Mouse (Mus musculus): ENCODE results near the gene Lpar1. TPM values are rescaled to one million over a fixed set of nuclear protein-coding genes. Genes with fewer than 3 reads are reported as not detected.
A peak's percentile ranks its signal among the peaks of the same experiment; 100 is the strongest.

The Lpar1 gene
- polyA plus RNA-seq (2015; fragmentation: Nextera tagmentation; extraction: Ambion mirVana) = 15.9 and 25.3 TPM in 2 replicates

DNA sequence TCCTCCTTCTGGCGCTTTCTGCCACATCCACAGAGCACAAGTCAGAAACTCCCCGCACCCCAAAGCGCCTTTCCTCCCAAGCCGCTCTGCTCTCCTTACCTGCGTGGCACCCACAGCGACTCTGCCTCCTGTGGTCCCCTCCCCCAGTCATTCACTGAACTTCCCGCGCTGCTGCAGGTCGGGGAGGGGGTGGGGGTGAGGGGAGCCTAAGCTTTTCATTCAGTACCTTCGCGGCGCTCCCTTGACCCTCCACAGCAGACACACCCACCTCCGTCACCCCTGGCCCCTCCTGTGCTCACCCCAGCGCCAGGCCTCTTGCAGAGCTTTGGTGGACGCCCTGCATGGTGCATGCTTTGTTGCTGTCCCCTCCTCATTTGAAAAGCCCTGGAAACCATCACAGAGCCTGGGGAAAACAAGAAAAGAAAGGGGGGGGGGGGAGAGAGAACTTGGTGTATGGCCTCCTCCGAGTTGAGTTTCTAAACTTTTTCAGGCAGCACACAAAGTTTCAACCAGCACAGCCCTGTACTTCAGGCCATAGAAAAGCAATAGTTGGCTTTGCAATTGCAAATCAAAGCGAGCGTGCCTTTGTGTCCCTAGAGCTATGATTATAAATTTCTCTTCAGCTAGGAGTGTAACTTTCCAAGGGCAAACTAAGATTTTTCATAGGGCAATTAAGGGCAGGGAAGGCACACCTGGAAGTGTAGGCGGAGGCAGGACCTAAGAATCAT, at the start of gene Lpar1:
Lpar1 (minus strand) TSS at position 268 of the 728 bp plus-strand sequence.
- 5% methylated on average over 18 of the region's 19 CpGs for WGBS
- Histone ChIP-seq H3K4me1 (peaks cover 20% of the 10 kb centered on the region), H3K9ac (replicated peaks) (peak within 1 kb of the TSS; percentile 63), H3K36me3 (no peaks in the 10 kb centered on the region), H3K27me3 (replicated peaks) (peaks cover 16% of the 10 kb centered on the region), H3K4me2 (peak within 1 kb of the TSS; percentile 99), H3K4me3 (replicated peaks) (peak within 1 kb of the TSS; percentile 75), H3K27ac (replicated peaks) (peak within 1 kb of the TSS; percentile 61), H3K9me3 (replicated peaks) (no peaks in the 10 kb centered on the region)
- peak; percentile 73 for ATAC-seq (ENCODE audit: low FRiP score)

DNA sequence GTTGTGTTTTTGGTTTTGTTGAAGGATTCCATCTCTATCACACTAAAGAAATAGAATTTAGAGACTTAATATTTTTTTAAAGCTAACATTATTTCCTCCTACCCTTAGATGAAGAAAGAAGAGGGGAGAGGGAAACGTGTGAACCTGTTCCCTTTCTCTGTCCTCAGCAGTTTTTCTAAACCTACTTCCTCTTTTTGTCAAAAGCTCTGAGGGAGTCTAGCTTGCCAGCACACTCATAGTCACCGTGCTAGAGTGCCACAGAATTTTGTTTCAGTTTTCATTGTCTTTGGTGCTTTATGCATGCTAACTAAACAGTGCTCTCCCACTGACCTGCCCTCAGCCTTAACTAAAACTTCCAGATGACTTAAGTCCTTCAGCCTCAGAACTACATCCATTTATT, 32.2 kb upstream of the Lpar1 start:
- Histone ChIP-seq H3K4me1 (no peaks in the 10 kb centered on the region), H3K4me2 (no peak overlapping the region), H3K27me3 (replicated peaks) (no peaks in the 10 kb centered on the region), H3K4me3 (replicated peaks) (no peak overlapping the region), H3K27ac (replicated peaks) (no peak overlapping the region), H3K36me3 (no peaks in the 10 kb centered on the region), H3K9me3 (replicated peaks) (no peaks in the 10 kb centered on the region), H3K9ac (replicated peaks) (no peak overlapping the region)
- 48% methylated on average over 2 of the region's 2 CpGs for WGBS
- no peak for ATAC-seq (ENCODE audit: low FRiP score)

DNA sequence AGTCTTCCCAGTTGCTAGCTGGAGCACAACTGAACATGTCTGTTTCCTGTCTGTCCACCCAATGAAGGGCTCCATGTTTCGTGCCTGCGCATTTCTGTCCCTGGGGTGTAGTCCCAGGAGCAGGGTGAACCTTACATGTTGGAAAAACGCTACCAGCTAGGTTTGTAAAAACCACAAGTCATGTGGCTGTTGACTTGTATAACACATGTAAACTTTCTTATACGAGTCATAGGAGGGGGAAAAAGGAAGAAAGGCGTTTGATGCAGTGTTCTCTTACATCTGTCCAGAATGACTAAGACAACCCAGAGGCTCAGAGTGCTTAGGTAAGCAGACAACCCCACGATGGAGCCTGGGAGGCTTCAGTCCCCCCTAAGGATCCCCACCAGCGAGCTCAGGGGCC, 27.5 kb upstream of the Lpar1 start:
- Histone ChIP-seq H3K27ac (replicated peaks) (no peak overlapping the region), H3K27me3 (replicated peaks) (no peaks in the 10 kb centered on the region), H3K4me1 (no peaks in the 10 kb centered on the region), H3K9me3 (replicated peaks) (no peaks in the 10 kb centered on the region), H3K4me2 (no peak overlapping the region), H3K9ac (replicated peaks) (no peak overlapping the region), H3K36me3 (no peaks in the 10 kb centered on the region), H3K4me3 (replicated peaks) (no peak overlapping the region)
- 88% methylated on average over 7 of the region's 7 CpGs for WGBS
- no peak for ATAC-seq (ENCODE audit: low FRiP score)

DNA sequence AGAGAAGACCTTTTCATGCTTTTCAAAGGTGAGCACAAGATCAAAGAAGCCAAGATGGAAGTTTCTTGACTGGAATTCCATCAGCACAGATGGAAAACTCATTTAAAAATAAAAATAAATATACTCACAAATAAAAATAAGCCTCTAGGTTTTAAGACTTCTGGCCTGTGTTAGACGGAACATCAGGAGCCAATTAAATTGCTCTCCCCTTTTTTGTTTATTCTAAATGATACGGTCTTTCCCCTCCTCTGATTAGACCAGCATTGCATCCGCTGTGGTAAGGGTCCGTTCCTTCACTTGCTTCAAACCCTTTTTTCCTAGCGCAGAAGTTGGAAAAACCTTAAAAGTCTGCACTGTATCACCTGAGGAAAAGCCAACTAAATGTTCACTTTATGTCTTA, 26.8 kb upstream of the Lpar1 start:
- Histone ChIP-seq H3K36me3 (no peaks in the 10 kb centered on the region), H3K27me3 (replicated peaks) (no peaks in the 10 kb centered on the region), H3K9ac (replicated peaks) (no peak overlapping the region), H3K4me2 (no peak overlapping the region), H3K4me3 (replicated peaks) (no peak overlapping the region), H3K9me3 (replicated peaks) (no peaks in the 10 kb centered on the region), H3K27ac (replicated peaks) (no peak overlapping the region), H3K4me1 (no peaks in the 10 kb centered on the region)
- 95% methylated on average over 5 of the region's 5 CpGs for WGBS
- no peak for ATAC-seq (ENCODE audit: low FRiP score)

DNA sequence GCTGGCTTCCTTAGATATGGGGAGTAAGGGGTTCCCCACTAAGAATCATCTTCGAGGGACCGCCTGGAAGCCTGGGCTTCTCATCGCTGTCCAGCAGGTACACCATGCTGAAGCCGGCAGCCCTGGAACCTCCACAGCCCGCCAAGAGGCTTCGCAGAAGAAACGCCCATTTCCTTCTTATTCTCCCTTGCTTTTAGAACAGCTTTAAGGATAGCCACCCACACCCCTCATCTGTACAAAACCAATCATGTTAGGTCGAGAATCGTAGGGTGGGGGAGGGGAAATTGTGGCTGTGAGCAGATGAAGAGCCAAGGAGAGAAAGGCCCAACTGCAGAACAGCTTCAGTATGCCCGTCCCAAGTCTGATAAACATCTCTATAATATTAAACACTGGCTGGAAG, 26.4 kb upstream of the Lpar1 start:
- no peaks in the 10 kb centered on the region for H3K36me3 ChIP-seq
- no peak overlapping the region for H3K4me3 ChIP-seq (replicated peaks)
- H3K4me1 ChIP-seq = no peaks in the 10 kb centered on the region
- WGBS = 82% methylated on average over 10 of the region's 10 CpGs
- no peaks in the 10 kb centered on the region for H3K9me3 ChIP-seq (replicated peaks)
- ATAC-seq (ENCODE audit: low FRiP score) = no peak
- H3K27me3 ChIP-seq (replicated peaks) = no peaks in the 10 kb centered on the region
- no peak overlapping the region for H3K4me2 ChIP-seq
- no peak overlapping the region for H3K9ac ChIP-seq (replicated peaks)
- H3K27ac ChIP-seq (replicated peaks) = no peak overlapping the region

DNA sequence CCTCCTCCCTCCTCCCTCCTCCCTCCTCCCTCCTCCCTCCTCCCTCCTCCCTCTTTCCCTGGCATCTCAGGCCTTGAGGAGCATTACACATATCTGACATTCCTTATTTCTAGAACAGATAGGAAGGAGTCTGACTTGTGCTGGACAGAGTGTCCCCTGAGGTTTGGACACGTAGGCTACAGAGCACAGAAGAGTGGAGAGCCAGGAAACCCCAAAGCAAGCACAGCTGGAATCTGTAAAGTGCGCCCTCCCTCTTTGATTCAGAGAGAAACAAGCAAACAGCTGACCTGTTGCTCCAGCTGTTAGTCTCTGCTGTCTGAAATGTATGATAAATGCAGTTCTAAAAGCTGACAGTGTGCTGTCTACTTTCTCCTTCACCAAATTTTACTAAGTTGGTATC, 24.8 kb upstream of the Lpar1 start:
- 65% methylated on average over 2 of the region's 2 CpGs for WGBS
- Histone ChIP-seq H3K36me3 (no peaks in the 10 kb centered on the region), H3K4me3 (replicated peaks) (no peak overlapping the region), H3K27me3 (replicated peaks) (no peaks in the 10 kb centered on the region), H3K4me2 (no peak overlapping the region), H3K9ac (replicated peaks) (no peak overlapping the region), H3K27ac (replicated peaks) (no peak overlapping the region), H3K9me3 (replicated peaks) (no peaks in the 10 kb centered on the region), H3K4me1 (no peaks in the 10 kb centered on the region)
- no peak for ATAC-seq (ENCODE audit: low FRiP score)

DNA sequence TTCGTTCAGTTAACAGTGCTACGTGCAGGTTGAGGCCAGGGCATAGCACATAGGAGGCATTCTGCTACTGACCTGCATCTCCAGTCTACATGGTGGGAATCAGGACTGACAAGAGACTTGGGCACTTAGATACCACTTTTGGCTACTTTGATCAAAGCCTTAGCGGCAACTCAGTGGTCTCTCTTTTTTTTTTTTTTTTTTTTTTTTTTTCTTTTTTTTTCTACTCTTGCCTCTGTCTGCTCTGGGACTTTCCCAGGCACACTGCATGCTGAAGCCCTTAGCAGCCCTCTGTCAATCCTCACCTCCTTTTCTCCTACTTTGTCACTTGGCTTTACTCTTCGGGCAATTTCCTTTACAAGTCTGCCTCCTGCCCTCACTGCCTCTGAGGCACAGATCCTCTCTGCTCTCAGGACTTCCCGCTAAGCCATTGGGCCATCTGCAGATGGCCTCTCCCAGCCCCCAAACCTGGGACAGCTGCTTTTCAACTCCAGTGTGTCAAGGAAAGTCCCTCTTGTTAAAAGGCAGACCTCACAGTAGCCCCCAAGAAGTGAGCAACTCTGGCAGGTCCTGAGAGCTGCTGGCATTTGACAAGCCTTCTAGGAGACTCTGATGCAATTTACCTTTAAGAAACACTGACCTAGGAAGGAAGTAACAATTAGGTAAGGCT, 23.8 kb upstream of the Lpar1 start:
- H3K9me3 ChIP-seq (replicated peaks) = no peaks in the 10 kb centered on the region
- H3K4me2 ChIP-seq = no peak overlapping the region
- no peaks in the 10 kb centered on the region for H3K36me3 ChIP-seq
- H3K9ac ChIP-seq (replicated peaks) = no peak overlapping the region
- no peaks in the 10 kb centered on the region for H3K4me1 ChIP-seq
- no peaks in the 10 kb centered on the region for H3K27me3 ChIP-seq (replicated peaks)
- no peak overlapping the region for H3K27ac ChIP-seq (replicated peaks)
- no peak for ATAC-seq (ENCODE audit: low FRiP score)
- 48% methylated on average over 5 of the region's 5 CpGs for WGBS
- H3K4me3 ChIP-seq (replicated peaks) = no peak overlapping the region

DNA sequence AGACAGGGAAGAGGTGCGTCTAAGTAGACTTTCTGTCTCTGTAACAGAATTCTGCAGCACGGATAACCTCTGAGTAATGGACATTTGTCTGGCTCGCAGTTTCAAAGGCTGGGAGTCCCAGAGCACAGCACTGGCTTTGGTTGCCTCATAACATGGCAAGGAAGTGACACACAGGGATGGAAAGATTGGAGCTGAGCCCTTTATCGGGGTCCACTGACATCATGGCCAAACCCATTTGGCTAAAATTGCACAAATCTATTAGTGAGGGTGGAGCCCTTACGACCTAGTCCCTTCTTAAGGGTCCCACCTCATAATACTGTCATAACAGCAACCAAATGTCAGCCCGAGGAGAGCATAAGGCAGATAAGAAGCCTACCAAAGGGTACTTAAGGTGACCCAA, 22.1 kb upstream of the Lpar1 start:
- WGBS = 95% methylated on average over 6 of the region's 6 CpGs
- H3K27ac ChIP-seq (replicated peaks) = no peak overlapping the region
- H3K4me1 ChIP-seq = no peaks in the 10 kb centered on the region
- no peak for ATAC-seq (ENCODE audit: low FRiP score)
- H3K4me2 ChIP-seq = no peak overlapping the region
- H3K36me3 ChIP-seq = no peaks in the 10 kb centered on the region
- no peaks in the 10 kb centered on the region for H3K27me3 ChIP-seq (replicated peaks)
- H3K9me3 ChIP-seq (replicated peaks) = no peaks in the 10 kb centered on the region
- no peak overlapping the region for H3K4me3 ChIP-seq (replicated peaks)
- H3K9ac ChIP-seq (replicated peaks) = no peak overlapping the region

DNA sequence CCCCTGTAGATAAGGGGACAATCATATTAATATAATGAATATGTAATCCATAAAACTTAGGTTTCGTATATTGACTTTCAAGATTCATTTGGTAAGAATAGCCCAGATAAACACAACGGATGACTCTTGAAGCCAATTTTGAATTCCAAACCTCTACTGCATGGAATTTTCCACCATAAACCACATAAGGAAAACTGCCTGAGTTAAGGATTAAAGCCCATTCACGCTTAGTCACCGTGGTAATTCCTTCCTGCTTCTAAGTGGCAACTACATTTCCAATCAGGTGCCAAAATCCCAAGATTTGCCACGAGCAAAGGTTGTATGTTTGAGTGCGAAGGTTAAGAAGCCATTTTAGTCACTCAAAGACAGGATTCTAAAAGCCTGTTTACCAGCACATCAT, 20.3 kb upstream of the Lpar1 start:
- ATAC-seq (ENCODE audit: low FRiP score) = no peak
- H3K27ac ChIP-seq (replicated peaks) = no peak overlapping the region
- no peaks in the 10 kb centered on the region for H3K9me3 ChIP-seq (replicated peaks)
- H3K4me2 ChIP-seq = no peak overlapping the region
- no peaks in the 10 kb centered on the region for H3K36me3 ChIP-seq
- 80% methylated on average over 6 of the region's 6 CpGs for WGBS
- no peak overlapping the region for H3K9ac ChIP-seq (replicated peaks)
- H3K27me3 ChIP-seq (replicated peaks) = no peaks in the 10 kb centered on the region
- no peak overlapping the region for H3K4me3 ChIP-seq (replicated peaks)
- no peaks in the 10 kb centered on the region for H3K4me1 ChIP-seq

DNA sequence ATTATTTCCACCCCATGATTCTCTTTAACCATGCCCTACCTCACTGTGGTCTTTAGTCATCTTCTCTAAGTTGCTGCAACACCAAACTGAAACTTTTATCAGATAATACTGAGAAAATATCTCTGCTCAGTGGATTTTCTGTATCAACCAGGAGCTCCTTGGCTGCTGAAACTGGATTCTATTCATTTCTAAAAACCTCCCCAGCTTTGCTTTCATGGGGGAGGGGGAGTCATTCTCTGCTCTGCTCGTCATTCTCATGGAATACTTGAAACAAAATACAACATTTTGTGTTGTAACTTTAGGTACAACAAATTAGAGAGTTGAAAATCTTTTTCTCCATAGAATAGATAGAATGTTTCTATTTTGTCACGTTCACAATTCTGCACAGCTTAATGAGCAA, 18.7 kb upstream of the Lpar1 start:
- H3K4me2 ChIP-seq = no peak overlapping the region
- H3K4me1 ChIP-seq = no peaks in the 10 kb centered on the region
- no peak overlapping the region for H3K4me3 ChIP-seq (replicated peaks)
- ATAC-seq (ENCODE audit: low FRiP score) = no peak
- H3K27ac ChIP-seq (replicated peaks) = no peak overlapping the region
- no peaks in the 10 kb centered on the region for H3K27me3 ChIP-seq (replicated peaks)
- no peaks in the 10 kb centered on the region for H3K36me3 ChIP-seq
- no peaks in the 10 kb centered on the region for H3K9me3 ChIP-seq (replicated peaks)
- 73% methylated on average over 2 of the region's 2 CpGs for WGBS
- H3K9ac ChIP-seq (replicated peaks) = no peak overlapping the region

DNA sequence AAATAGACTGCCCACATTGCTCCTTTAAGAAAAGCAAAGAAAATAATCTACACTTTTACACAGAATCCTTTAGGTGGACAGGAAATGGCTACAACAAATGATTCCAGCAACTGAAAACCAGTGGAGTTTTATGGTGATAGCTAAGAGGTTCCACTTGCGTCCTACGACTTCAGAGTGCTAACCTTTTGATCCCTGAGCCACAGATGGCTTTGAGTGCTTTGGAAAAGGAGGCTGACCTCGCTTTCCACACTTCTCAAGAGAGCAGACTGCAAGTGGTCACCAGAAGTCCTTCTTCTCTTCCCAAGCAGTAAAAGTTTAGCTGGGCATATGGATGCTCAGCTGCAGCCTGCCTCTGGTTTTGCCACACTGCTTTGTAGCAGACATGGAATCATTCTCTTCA, 18.0 kb upstream of the Lpar1 start:
- no peak overlapping the region for H3K9ac ChIP-seq (replicated peaks)
- no peaks in the 10 kb centered on the region for H3K36me3 ChIP-seq
- no peaks in the 10 kb centered on the region for H3K27me3 ChIP-seq (replicated peaks)
- no peaks in the 10 kb centered on the region for H3K9me3 ChIP-seq (replicated peaks)
- H3K4me1 ChIP-seq = no peaks in the 10 kb centered on the region
- no peak for ATAC-seq (ENCODE audit: low FRiP score)
- 18% methylated on average over 3 of the region's 3 CpGs for WGBS
- H3K27ac ChIP-seq (replicated peaks) = no peak overlapping the region
- H3K4me3 ChIP-seq (replicated peaks) = no peak overlapping the region
- H3K4me2 ChIP-seq = no peak overlapping the region

DNA sequence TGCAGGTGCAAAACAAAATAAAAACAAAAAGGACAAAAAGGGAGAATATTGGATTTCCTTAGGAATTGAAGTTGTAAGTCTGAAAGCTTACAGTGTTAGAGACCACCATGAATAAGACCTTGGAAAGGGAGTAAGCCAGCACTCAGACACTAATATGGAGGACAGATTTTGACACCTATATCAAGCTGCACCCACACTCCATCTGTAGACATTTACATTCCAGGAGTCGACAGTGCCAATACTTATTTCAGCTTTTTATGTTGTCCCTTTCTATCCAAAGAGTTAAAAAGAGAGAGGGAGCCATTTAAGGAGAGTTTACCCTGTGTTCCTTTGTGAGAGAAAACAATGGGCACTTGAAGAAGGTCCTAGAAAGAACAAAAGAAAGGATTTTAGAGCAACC, 17.5 kb upstream of the Lpar1 start:
- Histone ChIP-seq H3K9me3 (replicated peaks) (no peaks in the 10 kb centered on the region), H3K4me1 (no peaks in the 10 kb centered on the region), H3K27me3 (replicated peaks) (no peaks in the 10 kb centered on the region), H3K4me3 (replicated peaks) (no peak overlapping the region), H3K4me2 (no peak overlapping the region), H3K27ac (replicated peaks) (no peak overlapping the region), H3K36me3 (no peaks in the 10 kb centered on the region), H3K9ac (replicated peaks) (no peak overlapping the region)
- 11% methylated on average over 1 of the region's 1 CpGs for WGBS
- no peak for ATAC-seq (ENCODE audit: low FRiP score)
